Mouse (Mus musculus) stomach, embryonic 14.5 days (tissue): ENCODE measurements around the gene Bdkrb1. TPM values are rescaled to one million over a fixed set of nuclear protein-coding genes. Genes with fewer than 3 reads are reported as not detected.

ENCODE experiments used
- ATAC-seq: fragments of 200-750 bp; cut with Nextera tagmentation; 2 replicates; pipeline ENCODE4 v1.8.0; 2017; ENCODE audit warnings: low read depth, moderate TSS enrichment; ENCODE audit not compliant: insufficient number of reproducible peaks, insufficient read depth, low FRiP score
- H3K27ac ChIP-seq: fragments of 300-500 bp; sonication (generic); 2 replicates; pipeline ENCODE4 v1.5.1; 2014; ENCODE audit warnings: mild to moderate bottlenecking, low read length, moderate library complexity, mixed read lengths
- H3K27me3 ChIP-seq: fragments of 300-500 bp; sonication (generic); 2 replicates; pipeline ENCODE4 v1.6.1; 2014; ENCODE audit warnings: low read length, control low read depth, mixed read lengths; ENCODE audit not compliant: control insufficient read depth, insufficient read depth
- H3K36me3 ChIP-seq: fragments of 300-500 bp; sonication (generic); 2 replicates; pipeline ENCODE4 v1.6.1; 2014; ENCODE audit warnings: mild to moderate bottlenecking, control low read depth, low read length, moderate library complexity, mixed read lengths; ENCODE audit not compliant: control insufficient read depth, insufficient read depth
- H3K4me1 ChIP-seq: fragments of 300-500 bp; sonication (generic); 2 replicates; pipeline ENCODE4 v1.6.1; 2014; ENCODE audit warnings: low read length, control low read depth, mixed read lengths; ENCODE audit not compliant: control insufficient read depth, insufficient read depth
- H3K4me2 ChIP-seq: fragments of 300-500 bp; sonication (generic); replicated peaks from 2 replicates; pipeline ENCODE4 v1.6.1; 2014; ENCODE audit warnings: low read depth, low read length, control low read depth
- H3K4me3 ChIP-seq: fragments of 300-500 bp; sonication (generic); 2 replicates; pipeline ENCODE4 v1.5.1; 2014; ENCODE audit warnings: low read depth, low read length, control low read depth
- H3K9ac ChIP-seq: fragments of 300-500 bp; sonication (generic); replicated peaks from 2 replicates; pipeline ENCODE4 v1.6.1; 2014; ENCODE audit warnings: low read depth, mild to moderate bottlenecking, control low read depth, low read length, moderate library complexity, mixed read lengths
- H3K9me3 ChIP-seq: fragments of 300-500 bp; sonication (generic); 2 replicates; pipeline ENCODE4 v1.6.1; 2016; ENCODE audit warnings: low read depth, low read length, control low read depth; ENCODE audit not compliant: control insufficient read depth
- WGBS: fragments of 180-500 bp; shearing (Covaris S2); extraction: QIAGEN DNeasy Blood & Tissue Kit; methylation state at CpG from one replicate; pipeline ENCODE4 v1.1.7; 2014; 5-methylcytosine and 5-hydroxymethylcytosine counted together
- polyA plus RNA-seq: library from polyadenylated mRNA; unstranded; fragments of >200 nt; fragmentation: Nextera tagmentation; extraction: Ambion mirVana; gene quantifications from 2 replicates; pipeline ENCODE4 v1.2.1, GENCODE M21; 2014

The Bdkrb1 gene
- polyA plus RNA-seq, 1 experiment from 2014 or later: 0.49 TPM

DNA sequence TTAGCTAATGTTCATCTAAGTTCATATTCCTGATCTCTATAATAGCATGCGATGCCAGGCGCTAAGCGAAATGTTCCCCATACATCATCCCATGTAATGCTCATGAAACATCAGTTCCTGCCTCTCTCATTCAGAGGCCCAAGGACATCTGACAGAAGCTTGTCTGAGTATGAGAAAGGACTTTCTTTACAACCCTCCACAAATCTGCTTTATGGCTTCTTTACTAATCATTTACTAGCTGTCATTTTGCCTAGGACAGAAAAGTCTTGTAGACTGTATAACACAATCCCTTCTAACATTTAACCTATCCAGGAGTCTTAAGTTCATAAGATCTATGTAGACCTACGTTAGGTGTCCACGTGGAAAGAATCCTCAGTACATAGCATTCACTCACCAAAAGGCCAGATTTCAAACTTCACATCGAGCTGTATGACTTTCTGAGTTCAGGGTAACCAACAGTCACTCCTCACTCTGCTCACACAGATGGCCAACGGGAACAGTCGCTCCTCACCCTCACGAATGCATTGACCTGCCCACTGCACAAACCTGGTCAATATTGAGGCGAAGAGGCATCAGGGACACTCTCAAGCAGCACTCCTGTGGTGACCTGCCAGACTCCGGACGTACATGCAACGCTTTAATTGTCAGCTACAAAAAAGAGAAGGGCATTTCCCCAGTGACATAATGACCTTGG is 31.6 kb downstream of the Bdkrb1 start:
- Histone ChIP-seq H3K36me3 (peaks cover 66% of the 10 kb centered on the region), H3K9me3 (no peaks in the 10 kb centered on the region), H3K4me2 (no peak overlapping the region), H3K27me3 (no peaks in the 10 kb centered on the region), H3K9ac (no peak overlapping the region), H3K4me3 (no peak overlapping the region), H3K27ac (no peak overlapping the region), H3K4me1 (no peaks in the 10 kb centered on the region)
- WGBS: 94% methylated on average over 13 of the region's 13 CpGs
- ATAC-seq: no peak

DNA sequence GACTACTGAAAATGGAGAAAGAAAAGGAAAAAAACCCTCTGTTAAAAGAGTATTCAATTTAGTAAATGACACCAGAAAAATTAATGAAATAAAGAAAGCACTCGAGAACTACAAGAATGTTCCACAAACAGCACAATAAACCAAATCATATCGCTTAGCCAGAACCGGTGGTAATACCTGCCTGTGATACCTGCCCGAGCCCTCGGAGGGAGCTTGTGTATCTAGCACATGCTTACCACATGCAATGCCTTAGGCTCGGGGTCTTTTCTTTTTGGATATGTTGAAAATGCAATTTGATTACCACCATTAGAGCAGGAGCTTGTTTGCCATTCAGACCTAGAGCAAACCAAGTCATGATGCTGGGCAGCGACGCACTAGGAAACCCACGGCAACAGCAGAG is 33.7 kb downstream of the Bdkrb1 start:
- H3K36me3 ChIP-seq: peaks cover 86% of the 10 kb centered on the region
- 92% methylated on average over 9 of the region's 9 CpGs for WGBS
- no peak for ATAC-seq

DNA sequence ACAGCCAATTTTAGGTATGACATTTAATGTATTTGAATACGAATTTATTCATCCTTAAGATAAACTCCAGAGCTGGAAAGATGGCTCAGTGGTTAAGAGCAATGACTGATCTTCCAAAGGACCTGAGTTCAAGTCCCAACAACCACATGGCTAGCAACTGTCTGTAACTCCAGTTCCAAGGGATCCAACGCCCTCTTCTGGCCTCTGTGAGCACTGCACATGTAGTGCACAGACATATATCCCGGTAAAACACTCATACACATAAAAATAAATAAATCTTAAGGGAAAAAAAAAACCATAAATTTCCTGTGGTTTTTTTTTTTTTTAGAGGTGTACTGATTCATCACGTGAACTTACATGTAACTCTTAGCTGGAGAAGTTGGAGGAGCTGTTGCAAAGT is 34.7 kb downstream of the Bdkrb1 start:
- Histone ChIP-seq H3K27me3 (no peaks in the 10 kb centered on the region), H3K27ac (no peak overlapping the region), H3K4me1 (no peaks in the 10 kb centered on the region), H3K9me3 (no peaks in the 10 kb centered on the region), H3K36me3 (peaks cover 90% of the 10 kb centered on the region), H3K9ac (no peak overlapping the region), H3K4me2 (no peak overlapping the region), H3K4me3 (no peak overlapping the region)
- WGBS: 76% methylated on average over 4 of the region's 4 CpGs
- no peak for ATAC-seq

More for the DNA sequence above, 33.7 kb downstream of the Bdkrb1 start:
- no peak overlapping the region for H3K4me2 ChIP-seq
- no peaks in the 10 kb centered on the region for H3K9me3 ChIP-seq
- H3K4me1 ChIP-seq: no peaks in the 10 kb centered on the region
- no peak overlapping the region for H3K27ac ChIP-seq
- H3K4me3 ChIP-seq: no peak overlapping the region
- H3K9ac ChIP-seq: no peak overlapping the region
- H3K27me3 ChIP-seq: no peaks in the 10 kb centered on the region

DNA sequence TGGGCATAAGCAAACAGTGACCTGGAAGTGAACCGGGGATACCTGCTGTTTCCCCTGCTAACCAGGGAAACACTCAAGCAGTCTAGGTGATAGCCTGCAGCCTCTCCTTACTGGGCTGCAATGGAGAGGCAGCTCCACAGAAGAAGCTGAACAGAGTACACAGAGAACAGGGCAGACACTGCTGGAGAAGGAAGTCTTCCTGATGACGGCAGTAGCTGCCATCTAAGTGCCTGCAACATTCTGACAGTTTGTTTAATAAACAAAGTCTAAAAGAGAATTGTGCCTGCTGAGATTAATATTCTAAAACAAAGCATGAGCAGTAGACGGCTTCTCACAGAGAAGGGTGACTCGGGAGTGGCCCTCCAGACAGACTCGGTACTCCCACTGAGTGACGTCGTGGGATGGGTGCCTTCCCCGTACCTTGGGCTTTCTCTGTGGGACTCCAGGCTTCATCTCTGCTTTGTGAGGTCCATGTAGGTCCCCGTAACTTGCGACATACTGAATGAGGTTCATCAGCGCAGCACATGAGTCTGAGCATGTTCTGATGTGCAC is 40.0 kb downstream of the Bdkrb1 start:
- no peak overlapping the region for H3K4me3 ChIP-seq
- H3K4me1 ChIP-seq: no peaks in the 10 kb centered on the region
- no peak overlapping the region for H3K27ac ChIP-seq
- WGBS: 65% methylated on average over 11 of the region's 11 CpGs
- peaks cover 91% of the 10 kb centered on the region for H3K36me3 ChIP-seq
- H3K9ac ChIP-seq: no peak overlapping the region
- H3K27me3 ChIP-seq: no peaks in the 10 kb centered on the region
- no peaks in the 10 kb centered on the region for H3K9me3 ChIP-seq
- no peak overlapping the region for H3K4me2 ChIP-seq
- no peak for ATAC-seq

Other genes starting within 250 kb of the Bdkrb1 start
- gene D430019H16Rik, start 149.2 kb upstream of the Bdkrb1 start, polyA plus RNA-seq: 3.8 and 4.7 TPM in 2 replicates
- gene Bdkrb2, start 39.9 kb upstream of the Bdkrb1 start, polyA plus RNA-seq: 0.78 and 0.83 TPM in 2 replicates
- gene Gskip, start 81.7 kb downstream of the Bdkrb1 start, polyA plus RNA-seq: 31.2 and 33.1 TPM in 2 replicates
- gene Atg2b, start 82.1 kb downstream of the Bdkrb1 start, polyA plus RNA-seq: 15.0 and 15.8 TPM in 2 replicates
- 0.15 and 0.30 TPM in 2 replicates for gene Ak7, start 102.9 kb downstream of the Bdkrb1 start, polyA plus RNA-seq
- gene Papola, start 181.6 kb downstream of the Bdkrb1 start, polyA plus RNA-seq: 171 and 173 TPM in 2 replicates